Mouse (Mus musculus): ENCODE data around the gene Olfr549. TPM values are rescaled to one million over a fixed set of nuclear protein-coding genes. Genes with fewer than 3 reads are reported as not detected.

Olfr549 gene
- polyA plus RNA-seq (2015; fragmentation: Illumina TruSeq; extraction: RNeasy Lipid Tissue Mini Kit (QIAGEN cat#74804); ENCODE audit: low read depth, low replicate concordance): not detected

DNA sequence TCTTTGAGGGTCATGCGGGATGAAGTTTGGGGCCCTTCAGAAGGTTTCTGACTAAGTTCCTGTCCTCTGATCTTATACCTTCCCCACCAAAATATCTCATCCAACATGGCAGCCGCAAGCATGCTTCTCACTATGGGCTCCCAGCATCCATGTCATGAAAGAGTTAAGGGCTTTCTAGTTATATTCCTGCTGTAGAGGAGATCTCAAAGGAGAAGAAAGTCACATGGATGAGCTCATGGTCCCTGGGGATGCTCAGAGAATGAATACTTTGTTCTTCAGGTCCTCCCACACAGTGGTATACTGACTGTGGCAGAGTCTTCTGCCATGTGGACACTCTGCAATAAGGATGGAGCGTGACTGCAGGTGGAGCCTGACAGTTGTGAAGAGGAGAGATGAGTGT is at the start of gene Olfr549:
Olfr549 (plus strand) TSS at position 301 of the 400 bp plus-strand sequence.

DNA sequence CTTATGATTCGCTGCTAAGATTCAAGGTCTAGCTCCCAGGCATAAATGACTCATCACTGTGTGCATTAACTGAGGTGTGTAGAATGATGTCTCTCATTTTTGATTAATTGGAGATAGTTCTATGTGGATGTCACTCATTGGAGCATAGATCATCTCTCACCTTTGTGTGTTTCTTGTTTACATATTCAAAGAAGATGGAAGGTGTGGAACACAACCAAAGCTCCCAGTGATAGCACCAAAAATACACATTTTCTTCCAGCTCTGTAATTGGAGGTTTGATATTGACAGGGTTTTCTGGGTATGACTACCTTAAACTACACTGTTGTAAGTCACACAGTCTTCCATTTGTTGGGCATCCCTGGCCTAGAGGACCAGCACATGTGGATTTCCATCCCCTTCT is 15.2 kb upstream of the Olfr549 start, which contains the start of gene Olfr547:
Olfr547 (plus strand) TSS at position 301 of the 400 bp plus-strand sequence.

DNA sequence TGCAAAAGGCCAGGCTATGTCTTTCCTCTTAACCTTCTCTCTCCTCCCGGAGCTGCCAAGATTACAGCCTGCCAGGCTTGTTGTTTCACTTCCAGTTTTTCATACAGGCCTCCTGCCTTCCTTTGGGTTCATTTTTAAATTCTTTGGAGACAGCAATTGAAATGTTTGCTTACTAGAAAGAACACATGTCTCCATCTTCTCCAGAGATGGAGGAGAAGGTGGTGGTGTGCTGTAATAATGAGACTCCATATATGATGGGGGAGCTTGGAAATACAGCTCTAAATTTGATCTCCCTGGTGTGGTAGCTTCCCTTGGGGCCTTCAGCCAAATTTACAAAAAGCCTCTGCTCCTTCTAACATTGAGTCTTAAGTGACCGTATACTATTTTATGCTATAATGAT is 9.1 kb upstream of the Olfr549 start, which contains the start of gene Olfr548-ps1:
Olfr548-ps1 (plus strand) TSS at position 301 of the 400 bp plus-strand sequence.

DNA sequence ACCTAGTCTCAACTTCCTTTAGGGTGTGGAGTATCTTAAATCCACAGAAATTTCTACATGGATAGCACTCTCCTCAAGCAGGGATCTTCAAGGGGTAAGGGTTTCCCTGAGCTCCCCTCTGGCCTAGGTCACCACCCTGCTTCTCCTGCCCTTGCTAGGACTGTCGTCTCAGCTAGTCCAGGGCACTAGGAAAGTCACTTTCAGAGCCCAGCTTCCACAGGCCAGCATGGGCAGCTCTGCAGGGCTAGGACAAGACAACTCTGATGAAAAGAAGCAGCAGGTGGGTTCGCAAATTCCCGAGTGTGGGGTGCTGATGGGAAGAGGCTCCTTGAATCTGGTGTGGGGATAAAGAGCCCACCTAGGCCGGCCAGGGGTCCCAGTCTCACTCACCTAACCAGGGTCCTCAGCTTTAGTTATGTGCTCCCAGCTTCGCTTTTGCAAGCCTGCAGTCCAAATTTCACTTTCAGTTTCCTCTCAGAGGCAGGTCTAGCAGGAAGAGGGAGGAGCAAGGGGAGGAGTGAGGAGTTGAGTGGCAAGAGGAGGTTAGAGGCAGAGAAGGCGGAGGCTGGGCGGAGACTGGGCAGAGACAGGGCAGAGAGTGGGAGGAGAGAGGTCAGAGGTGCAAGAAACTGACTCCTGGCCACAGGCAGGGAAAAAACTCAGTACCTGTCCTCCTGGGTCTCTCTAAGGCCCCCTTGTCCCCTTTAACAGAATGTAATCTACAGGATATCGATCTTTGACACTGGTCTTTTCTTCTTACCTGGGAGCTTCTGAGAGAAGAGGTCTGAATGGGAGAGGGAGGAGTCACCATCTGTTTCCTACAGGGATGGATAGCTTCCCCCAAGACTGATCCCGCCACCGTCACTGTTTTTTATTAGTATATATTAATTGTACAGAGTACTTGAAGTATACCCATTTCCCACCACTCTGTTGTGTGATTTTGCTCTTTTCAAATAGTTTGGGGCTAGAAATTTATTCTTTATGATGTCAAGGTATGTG is 15.6 kb downstream of the Olfr549 start, which contains the start of gene Trim21:
Trim21 (minus strand) TSS at position 488 of the 999 bp plus-strand sequence.

DNA sequence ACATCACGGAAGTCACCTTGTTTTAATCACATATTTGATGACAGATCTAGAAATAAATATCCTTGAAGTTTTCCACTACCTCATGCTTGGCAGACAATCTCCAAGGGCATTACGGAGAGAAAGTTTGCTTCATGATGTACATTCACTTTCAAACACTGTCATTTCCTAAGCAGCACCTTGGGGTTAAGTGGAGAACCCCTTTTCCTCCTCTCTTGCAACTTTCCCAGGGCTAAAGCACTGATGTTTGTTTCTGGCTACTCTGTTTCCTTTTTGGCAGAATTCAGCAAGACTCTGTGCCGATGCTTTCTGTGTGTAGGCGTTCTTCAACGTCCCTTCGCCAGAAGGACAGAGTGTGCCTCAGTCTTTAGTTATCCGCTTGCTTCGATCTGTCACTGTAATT is 21.5 kb downstream of the Olfr549 start, which contains the start of gene Olfr550:
Olfr550 (plus strand) TSS at position 301 of the 400 bp plus-strand sequence.

DNA sequence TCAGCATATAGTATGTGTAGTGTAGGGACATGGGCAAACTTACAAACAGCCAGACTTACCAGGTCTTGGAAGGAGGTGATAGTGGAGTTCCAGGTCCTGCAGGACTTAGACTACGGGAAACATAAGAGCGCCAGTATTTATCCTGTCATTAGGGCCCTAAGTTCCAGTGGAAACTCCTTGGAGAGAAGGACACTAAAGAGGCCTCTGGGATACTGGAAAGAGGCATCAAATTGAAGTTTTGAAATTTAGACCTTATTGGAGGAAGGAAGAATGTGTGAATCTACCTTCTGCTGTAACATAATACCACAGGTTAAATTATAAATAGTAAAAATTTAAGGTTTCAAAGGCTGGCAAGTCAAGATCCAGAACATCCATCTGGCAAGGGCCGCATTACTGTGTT is 42.1 kb downstream of the Olfr549 start, which contains the start of gene Olfr551:
Olfr551 (minus strand) TSS at position 101 of the 400 bp plus-strand sequence.

DNA sequence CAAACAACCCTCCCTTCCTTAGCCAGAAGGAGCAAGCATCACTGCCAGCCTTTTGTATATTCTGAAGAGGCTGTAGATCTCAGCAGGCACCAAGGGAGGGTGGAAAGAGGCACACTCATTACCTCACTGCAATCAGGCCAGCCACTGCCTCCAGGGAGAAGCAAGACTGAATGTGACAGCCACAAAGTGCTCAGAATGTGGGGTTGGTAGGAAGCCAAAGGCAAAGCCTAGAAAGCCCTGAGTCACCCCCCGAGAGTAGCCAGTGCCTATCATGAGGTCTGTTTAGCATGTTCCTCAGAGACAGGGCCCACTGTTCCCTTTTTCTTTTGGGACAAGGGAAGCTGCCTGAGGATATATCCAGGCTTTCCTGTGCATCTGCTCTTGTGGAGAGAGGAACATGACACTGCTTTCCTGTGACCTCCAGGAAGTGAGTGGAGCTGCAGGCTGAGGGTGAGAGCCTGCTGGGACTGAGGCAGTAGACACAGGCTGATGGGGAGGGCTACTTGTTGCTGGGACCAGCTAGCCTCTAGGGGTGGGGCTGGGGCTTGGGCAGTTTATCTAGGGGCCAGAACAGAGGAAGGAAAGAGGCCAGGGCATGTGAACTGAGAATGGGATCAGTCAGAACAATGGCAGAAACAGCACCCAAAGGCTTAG is 47.8 kb downstream of the Olfr549 start, which contains the start of gene Olfr552:
Olfr552 (plus strand) TSS at position 393 of the 654 bp plus-strand sequence.

Other genes starting within 250 kb of the Olfr549 start
- 15.0 TPM for gene Rrm1, start 108.2 kb upstream of the Olfr549 start, polyA plus RNA-seq (2015; fragmentation: Illumina TruSeq; extraction: RNeasy Lipid Tissue Mini Kit (QIAGEN cat#74804); ENCODE audit: low read depth, low replicate concordance)
- gene Olfr543, start 68.2 kb upstream of the Olfr549 start, polyA plus RNA-seq (2015; fragmentation: Illumina TruSeq; extraction: RNeasy Lipid Tissue Mini Kit (QIAGEN cat#74804); ENCODE audit: low read depth, low replicate concordance): not detected
- gene Olfr544, start 61.6 kb upstream of the Olfr549 start, polyA plus RNA-seq (2015; fragmentation: Illumina TruSeq; extraction: RNeasy Lipid Tissue Mini Kit (QIAGEN cat#74804); ENCODE audit: low read depth, low replicate concordance): not detected
- gene Olfr545, start 50.3 kb upstream of the Olfr549 start, polyA plus RNA-seq (2015; fragmentation: Illumina TruSeq; extraction: RNeasy Lipid Tissue Mini Kit (QIAGEN cat#74804); ENCODE audit: low read depth, low replicate concordance): not detected
- gene Olfr547, start 15.1 kb upstream of the Olfr549 start, polyA plus RNA-seq (2015; fragmentation: Illumina TruSeq; extraction: RNeasy Lipid Tissue Mini Kit (QIAGEN cat#74804); ENCODE audit: low read depth, low replicate concordance): not detected
- gene Olfr548-ps1, start 9.0 kb upstream of the Olfr549 start, polyA plus RNA-seq (2015; fragmentation: Illumina TruSeq; extraction: RNeasy Lipid Tissue Mini Kit (QIAGEN cat#74804); ENCODE audit: low read depth, low replicate concordance): not detected
- gene Trim21, start 15.6 kb downstream of the Olfr549 start, polyA plus RNA-seq (2015; fragmentation: Illumina TruSeq; extraction: RNeasy Lipid Tissue Mini Kit (QIAGEN cat#74804); ENCODE audit: low read depth, low replicate concordance): 2.0 TPM
- not detected for gene Olfr550, start 21.6 kb downstream of the Olfr549 start, polyA plus RNA-seq (2015; fragmentation: Illumina TruSeq; extraction: RNeasy Lipid Tissue Mini Kit (QIAGEN cat#74804); ENCODE audit: low read depth, low replicate concordance)
- gene Olfr551, start 42.0 kb downstream of the Olfr549 start, polyA plus RNA-seq (2015; fragmentation: Illumina TruSeq; extraction: RNeasy Lipid Tissue Mini Kit (QIAGEN cat#74804); ENCODE audit: low read depth, low replicate concordance): not detected
- gene Olfr552, start 47.9 kb downstream of the Olfr549 start, polyA plus RNA-seq (2015; fragmentation: Illumina TruSeq; extraction: RNeasy Lipid Tissue Mini Kit (QIAGEN cat#74804); ENCODE audit: low read depth, low replicate concordance): not detected
- gene Olfr553, start 68.3 kb downstream of the Olfr549 start, polyA plus RNA-seq (2015; fragmentation: Illumina TruSeq; extraction: RNeasy Lipid Tissue Mini Kit (QIAGEN cat#74804); ENCODE audit: low read depth, low replicate concordance): not detected
- gene Olfr554, start 88.6 kb downstream of the Olfr549 start, polyA plus RNA-seq (2015; fragmentation: Illumina TruSeq; extraction: RNeasy Lipid Tissue Mini Kit (QIAGEN cat#74804); ENCODE audit: low read depth, low replicate concordance): not detected
- gene Olfr555, start 109.0 kb downstream of the Olfr549 start, polyA plus RNA-seq (2015; fragmentation: Illumina TruSeq; extraction: RNeasy Lipid Tissue Mini Kit (QIAGEN cat#74804); ENCODE audit: low read depth, low replicate concordance): not detected
- not detected for gene Olfr556, start 115.0 kb downstream of the Olfr549 start, polyA plus RNA-seq (2015; fragmentation: Illumina TruSeq; extraction: RNeasy Lipid Tissue Mini Kit (QIAGEN cat#74804); ENCODE audit: low read depth, low replicate concordance)
- 6.1 TPM for gene Trim68, start 137.5 kb downstream of the Olfr549 start, polyA plus RNA-seq (2015; fragmentation: Illumina TruSeq; extraction: RNeasy Lipid Tissue Mini Kit (QIAGEN cat#74804); ENCODE audit: low read depth, low replicate concordance)
- not detected for gene Olfr557, start 146.0 kb downstream of the Olfr549 start, polyA plus RNA-seq (2015; fragmentation: Illumina TruSeq; extraction: RNeasy Lipid Tissue Mini Kit (QIAGEN cat#74804); ENCODE audit: low read depth, low replicate concordance)
- gene Olfr558, start 152.3 kb downstream of the Olfr549 start, polyA plus RNA-seq (2015; fragmentation: Illumina TruSeq; extraction: RNeasy Lipid Tissue Mini Kit (QIAGEN cat#74804); ENCODE audit: low read depth, low replicate concordance): 1.0 TPM
- not detected for gene Olfr33, start 169.2 kb downstream of the Olfr549 start, polyA plus RNA-seq (2015; fragmentation: Illumina TruSeq; extraction: RNeasy Lipid Tissue Mini Kit (QIAGEN cat#74804); ENCODE audit: low read depth, low replicate concordance)
- gene Olfr559, start 177.6 kb downstream of the Olfr549 start, polyA plus RNA-seq (2015; fragmentation: Illumina TruSeq; extraction: RNeasy Lipid Tissue Mini Kit (QIAGEN cat#74804); ENCODE audit: low read depth, low replicate concordance): not detected
- 0.33 TPM for gene Olfr560, start 209.5 kb downstream of the Olfr549 start, polyA plus RNA-seq (2015; fragmentation: Illumina TruSeq; extraction: RNeasy Lipid Tissue Mini Kit (QIAGEN cat#74804); ENCODE audit: low read depth, low replicate concordance)
- gene Olfr78, start 209.6 kb downstream of the Olfr549 start, polyA plus RNA-seq (2015; fragmentation: Illumina TruSeq; extraction: RNeasy Lipid Tissue Mini Kit (QIAGEN cat#74804); ENCODE audit: low read depth, low replicate concordance): 1.1 TPM
- not detected for gene Olfr561, start 221.4 kb downstream of the Olfr549 start, polyA plus RNA-seq (2015; fragmentation: Illumina TruSeq; extraction: RNeasy Lipid Tissue Mini Kit (QIAGEN cat#74804); ENCODE audit: low read depth, low replicate concordance)

Data from brain, adult 10 weeks (tissue).